In genomic region chr14:52021568-52022212, GRCm38 (mm10) we compare ENCODE assay signal across 14 mouse cellular contexts. TPM values are rescaled to one million over a fixed set of nuclear protein-coding genes. Genes with fewer than 3 reads are reported as not detected.
DNase-seq lines count a peak whose midpoint lies in the region; ATAC-seq and TF ChIP-seq lines count a peak whose summit lies in the region.
"Had no signal": no experiment of that assay in that cellular context is flagged by ENCODE, and none has a peak within 500 bp of the region (broad histone marks: within the 10 kb centered on the region; RNA-seq: fewer than 3 reads in every experiment).

No protein-coding gene starts in this region.

- H3K4me1 ChIP-seq in hindbrain, embryonic 15.5 days (replicated peaks) = peaks cover 46% of the 10 kb centered on the region
- peaks cover 25% of the 10 kb centered on the region for H3K4me1 ChIP-seq in hindbrain, embryonic 16.5 days (ENCODE audit: control insufficient read depth, insufficient read depth, low read depth, low read length)
- peaks cover 4 to 13% of the 10 kb centered on the region in 2 experiments; a peak in 2 of 4 replicates for H3K4me1 ChIP-seq in ES-E14 (ENCODE audit: control insufficient read depth in 2 of 2, insufficient read depth in 2 of 2, low read length in 2 of 2, poor library complexity in 1 of 2)
- H3K4me1 ChIP-seq in limb, embryonic 10.5 days = peaks cover 44% of the 10 kb centered on the region

- DNase-seq in 416B (ENCODE audit: low read depth) = peak; percentile 42
- no peak for DNase-seq in ES-E14 (ENCODE audit: low read depth, low spot score)
- DNase-seq in limb, embryonic 10.5 days (ENCODE audit: low spot score) = no peak
- no peak for DNase-seq in cerebellum, postnatal 14 days
- DNase-seq in right cerebral cortex, postnatal 10 days (ENCODE audit: low spot score in 2 of 2) = no peak
- DNase-seq: gastrocnemius, postnatal 10 days; kidney, adult 9 months; thymus, postnatal 4 days had no signal

- no peaks in the 10 kb centered on the region for H3K9me3 ChIP-seq in hindbrain, embryonic 15.5 days
- H3K9me3 ChIP-seq in hindbrain, embryonic 16.5 days (ENCODE audit: control insufficient read depth, low read length) = no peaks in the 10 kb centered on the region
- no peaks in the 10 kb centered on the region for H3K9me3 ChIP-seq in ES-E14 (ENCODE audit: control insufficient read depth, insufficient read depth, low read depth, low read length)
- H3K9me3 ChIP-seq in limb, embryonic 10.5 days (replicated peaks) = no peaks in the 10 kb centered on the region
- H3K9me3 ChIP-seq: midbrain, embryonic 12.5 days had no signal

- H3K27me3 ChIP-seq in hindbrain, embryonic 15.5 days = no peaks in the 10 kb centered on the region
- no peaks in the 10 kb centered on the region for H3K27me3 ChIP-seq in hindbrain, embryonic 16.5 days (replicated peaks; ENCODE audit: control insufficient read depth, insufficient read depth, low read length)
- no peaks in the 10 kb centered on the region for H3K27me3 ChIP-seq in limb, embryonic 10.5 days (ENCODE audit: low read depth, poor library complexity, severe bottlenecking)
- H3K27me3 ChIP-seq: midbrain, embryonic 12.5 days had no signal

- H3K27ac ChIP-seq in hindbrain, embryonic 15.5 days (replicated peaks) = 0 out of 2 replicates have a peak overlapping the region, but pooled peaks have one; percentile 99
- H3K27ac ChIP-seq in hindbrain, embryonic 16.5 days (ENCODE audit: low read depth, low read length) = no peak overlapping the region
- H3K27ac ChIP-seq in ES-E14 (ENCODE audit: insufficient read depth, low read depth, low read length, poor library complexity, severe bottlenecking) = peak overlapping the region; percentile 99
- H3K27ac ChIP-seq in limb, embryonic 10.5 days = peak overlapping the region; percentile 100; the same call in 1 of the 2 replicates

- in situ Hi-C loops in ES-E14 (cut with MboI; ENCODE audit: low sequenced_read_pairs in 2 of 2, unreplicated experiment in 2 of 2) = loop anchor here in 1 of 2 experiments (25.0 kb wide), 1 partner anchor 109 kb away; the partner anchor contains the start of genes Ndrg2, Rnase13 and Tppp2

- H3K4me3 ChIP-seq in hindbrain, embryonic 15.5 days = no peak overlapping the region
- no peak overlapping the region for H3K4me3 ChIP-seq in hindbrain, embryonic 16.5 days (ENCODE audit: low read length)
- peak overlapping the region; percentile 81 to 88; a peak in 2 of 4 replicates for H3K4me3 ChIP-seq in ES-E14 (ENCODE audit: insufficient read depth in 1 of 2, low read depth in 1 of 2, low read length in 2 of 2, poor library complexity in 1 of 2, severe bottlenecking in 1 of 2)
- H3K4me3 ChIP-seq in limb, embryonic 10.5 days = peak overlapping the region; percentile 76; the same call in 1 of the 2 replicates

- WGBS in hindbrain, embryonic 15.5 days = 88% methylated on average over 8 of the region's 8 CpGs
- 87% methylated on average over 8 of the region's 8 CpGs for WGBS in hindbrain, embryonic 16.5 days
- WGBS in limb, embryonic 10.5 days = 91% methylated on average over 8 of the region's 8 CpGs

- no peak overlapping the region for H3K9ac ChIP-seq in hindbrain, embryonic 15.5 days
- no peak overlapping the region; the same call in 1 of the 2 replicates for H3K9ac ChIP-seq in hindbrain, embryonic 16.5 days (ENCODE audit: low read depth, low read length)
- H3K9ac ChIP-seq in ES-E14 (ENCODE audit: insufficient read depth, low read depth, low read length, poor library complexity, severe bottlenecking) = peak overlapping the region; percentile 62; the same call in 1 of the 2 replicates

- no peak for ATAC-seq in hindbrain, embryonic 15.5 days (ENCODE audit: low FRiP score, low read depth)
- no peak for ATAC-seq in hindbrain, embryonic 16.5 days

- no peaks in the 10 kb centered on the region for H3K36me3 ChIP-seq in hindbrain, embryonic 15.5 days
- H3K36me3 ChIP-seq in hindbrain, embryonic 16.5 days (ENCODE audit: control insufficient read depth, insufficient read depth, low read length) = no peaks in the 10 kb centered on the region
- peaks cover 2% of the 10 kb centered on the region; the same call in 1 of the 2 replicates for H3K36me3 ChIP-seq in ES-E14 (ENCODE audit: control insufficient read depth, insufficient read depth, low read length, poor library complexity, severe bottlenecking)
- H3K36me3 ChIP-seq in limb, embryonic 10.5 days = peaks cover 9% of the 10 kb centered on the region
- H3K36me3 ChIP-seq: midbrain, embryonic 12.5 days had no signal

- peak overlapping the region; percentile 68; the same call in 1 of the 2 replicates for H3K4me2 ChIP-seq in hindbrain, embryonic 15.5 days
- no peak overlapping the region for H3K4me2 ChIP-seq in hindbrain, embryonic 16.5 days (ENCODE audit: low read length)

TF ChIP-seq in ES-E14, 5 proteins besides CTCF, POLR2A, EP300 and RAD21:
- TF ChIP-seq MAFK (IDR thresholded peaks at IDR 0.05; ENCODE audit: insufficient read depth, low read depth, low read length) (no peak), ZNF384 (IDR thresholded peaks at IDR 0.05; ENCODE audit: low read depth, low read length) (no peak), HCFC1 (IDR thresholded peaks at IDR 0.05; ENCODE audit: borderline replicate concordance, insufficient read depth, low read length) (no peak), ZC3H11A (IDR thresholded peaks at IDR 0.05; ENCODE audit: borderline replicate concordance, low read depth, low read length) (no peak), CHD2 (IDR thresholded peaks at IDR 0.05; ENCODE audit: low read depth, low read length) (no peak)

RNA-seq across cellular contexts. Expression of gene Zfp219, which starts 1.2 kb away (rescaled TPM):
- 38.2 and 40.5 TPM in 2 replicates for polyA plus RNA-seq in hindbrain, embryonic 15.5 days (2015; fragmentation: Nextera tagmentation; extraction: Ambion mirVana)
- polyA plus RNA-seq in hindbrain, embryonic 16.5 days (2015; fragmentation: Nextera tagmentation; extraction: Ambion mirVana) = 23.7 and 28.0 TPM in 2 replicates
- total RNA-seq in ES-E14 (2012; rRNA removed) = 59.5 and 98.0 TPM in 2 replicates
- polyA plus RNA-seq in limb, embryonic 10.5 days (2016; fragmentation: Nextera tagmentation; extraction: Ambion mirVana) = 45.6 and 51.1 TPM in 2 replicates

RNA-seq across cellular contexts. Expression of gene Tmem253, which starts 6.2 kb away (rescaled TPM):
- 0.17 and 1.1 TPM in 2 replicates for polyA plus RNA-seq in hindbrain, embryonic 15.5 days (2015; fragmentation: Nextera tagmentation; extraction: Ambion mirVana)
- polyA plus RNA-seq in hindbrain, embryonic 16.5 days (2015; fragmentation: Nextera tagmentation; extraction: Ambion mirVana) = 0.39 and 0.51 TPM in 2 replicates
- total RNA-seq in ES-E14 (2012; rRNA removed) = 3.6 and 7.7 TPM in 2 replicates
- polyA plus RNA-seq in limb, embryonic 10.5 days (2016; fragmentation: Nextera tagmentation; extraction: Ambion mirVana) = 0.41 and 0.66 TPM in 2 replicates

RNA-seq across cellular contexts. Expression of gene Olfr221, which starts 20.6 kb away (rescaled TPM):
- 0.05 TPM in 1 of 2 replicates, not detected in the other for polyA plus RNA-seq in hindbrain, embryonic 15.5 days (2015; fragmentation: Nextera tagmentation; extraction: Ambion mirVana)
- polyA plus RNA-seq in hindbrain, embryonic 16.5 days (2015; fragmentation: Nextera tagmentation; extraction: Ambion mirVana) = not detected in 2 replicates
- not detected in 2 replicates for total RNA-seq in ES-E14 (2012; rRNA removed)
- not detected in 2 replicates for polyA plus RNA-seq in limb, embryonic 10.5 days (2016; fragmentation: Nextera tagmentation; extraction: Ambion mirVana)
- total RNA-seq: gastrocnemius, postnatal 10 days; left cerebral cortex, postnatal 14 days had no signal
- polyA plus RNA-seq: brain, embryonic 14.5 days; cortical plate, adult 2 months; midbrain, embryonic 12.5 days had no signal

RNA-seq across cellular contexts. Expression of gene Arhgef40, which starts 37.2 kb away (rescaled TPM):
- 85.2 and 87.6 TPM in 2 replicates for polyA plus RNA-seq in hindbrain, embryonic 15.5 days (2015; fragmentation: Nextera tagmentation; extraction: Ambion mirVana)
- polyA plus RNA-seq in hindbrain, embryonic 16.5 days (2015; fragmentation: Nextera tagmentation; extraction: Ambion mirVana) = 63.4 and 74.4 TPM in 2 replicates
- 10.1 and 14.0 TPM in 2 replicates for total RNA-seq in ES-E14 (2012; rRNA removed)
- polyA plus RNA-seq in limb, embryonic 10.5 days (2016; fragmentation: Nextera tagmentation; extraction: Ambion mirVana) = 190 and 236 TPM in 2 replicates

Comparison
In these comparisons a context has a peak if more than half of its experiments do, and no peak if none do; other contexts are left out.
1. H3K4me3 ChIP-seq: peak in ES-E14 (2 of 2) and limb, embryonic 10.5 days (single experiment); none in hindbrain, embryonic 15.5 days (single experiment) and hindbrain, embryonic 16.5 days (single experiment).